Mouse (Mus musculus) erythroblast, embryonic 14.5 days (primary cell): ENCODE results near the gene Fam126a.

Experiments
- GATA1 ChIP-seq: IDR thresholded peaks from 2 replicates; pipeline ENCODE4 v1.6.1; 2012; ENCODE audit warnings: low read length, inconsistent platforms, mixed read lengths
- TAL1 ChIP-seq: IDR thresholded peaks from 3 replicates; pipeline ENCODE4 v1.6.1; 2012; ENCODE audit warnings: low read length, inconsistent platforms, mixed read lengths

DNA sequence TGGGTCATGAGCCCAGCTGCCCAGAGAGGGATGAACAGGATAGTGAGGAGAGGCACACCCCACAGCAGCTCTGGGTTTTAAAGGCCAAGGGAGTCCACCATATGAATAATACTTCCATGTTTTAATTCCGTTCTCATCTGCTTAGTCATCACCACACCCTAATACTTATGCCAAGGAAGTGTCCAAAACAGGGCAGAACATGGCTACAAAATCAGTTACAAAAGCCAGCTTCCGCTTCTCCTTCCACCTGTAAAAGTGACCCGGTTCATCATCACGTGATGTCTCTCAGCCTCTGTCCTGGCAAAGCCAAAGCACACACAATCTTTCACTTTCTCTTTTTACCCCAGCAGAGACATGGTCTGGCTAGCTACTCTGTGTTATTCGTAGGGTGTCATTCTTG, 8.9 kb upstream of the Fam126a start:
- no peak for TF ChIP-seq TAL1
- no peak for TF ChIP-seq GATA1
